Mouse (Mus musculus) intestine, embryonic 14.5 days (tissue): Measurements from ENCODE around the gene Siglece. TPM values are rescaled to one million over a fixed set of nuclear protein-coding genes. Genes with fewer than 3 reads are reported as not detected.
A peak's percentile ranks its signal among the peaks of the same experiment; 100 is the strongest.

Experiments
- ATAC-seq: fragments of 200-750 bp; cut with Nextera tagmentation; replicated peaks from 2 replicates; pipeline ENCODE4 v1.8.0; 2017; ENCODE audit warnings: low read depth, moderate number of reproducible peaks, moderate TSS enrichment, moderate library complexity; ENCODE audit not compliant: low FRiP score, low TSS enrichment
- DNase-seq: peaks from one replicate; pipeline ENCODE4 v3.0.0-alpha.2; 2018; ENCODE audit warnings: low spot score
- H3K27ac ChIP-seq: fragments of 300-500 bp; sonication (generic); 2 replicates; pipeline ENCODE4 v1.5.1; 2014; ENCODE audit warnings: low read depth, mild to moderate bottlenecking, control low read depth
- H3K27me3 ChIP-seq: fragments of 300-500 bp; sonication (generic); replicated peaks from 2 replicates; pipeline ENCODE4 v1.6.1; 2014; ENCODE audit warnings: low read length, control low read depth; ENCODE audit not compliant: control insufficient read depth, insufficient read depth
- H3K36me3 ChIP-seq: fragments of 300-500 bp; sonication (generic); 2 replicates; pipeline ENCODE4 v1.6.1; 2014; ENCODE audit warnings: low read length, control low read depth; ENCODE audit not compliant: control insufficient read depth, insufficient read depth
- H3K4me1 ChIP-seq: fragments of 300-500 bp; sonication (generic); replicated peaks from 2 replicates; pipeline ENCODE4 v1.6.1; 2014; ENCODE audit warnings: low read length, control low read depth, mixed read lengths; ENCODE audit not compliant: control insufficient read depth, insufficient read depth
- H3K4me2 ChIP-seq: fragments of 300-500 bp; sonication (generic); 2 replicates; pipeline ENCODE4 v1.6.1; 2014; ENCODE audit warnings: low read length
- H3K4me3 ChIP-seq: fragments of 300-500 bp; sonication (generic); 2 replicates; pipeline ENCODE4 v1.5.1; 2014; ENCODE audit warnings: low read depth, low read length, control low read depth, mixed read lengths
- H3K9ac ChIP-seq: fragments of 300-500 bp; sonication (generic); 2 replicates; pipeline ENCODE4 v1.6.1; 2014; ENCODE audit warnings: mild to moderate bottlenecking, low read length
- H3K9me3 ChIP-seq: fragments of 300-500 bp; sonication (generic); 2 replicates; pipeline ENCODE4 v1.6.1; 2016; ENCODE audit warnings: low read length, control low read depth; ENCODE audit not compliant: control insufficient read depth
- WGBS: fragments of 180-500 bp; shearing (Covaris S2); extraction: QIAGEN DNeasy Blood & Tissue Kit; methylation state at CpG from one replicate; pipeline ENCODE4 v1.1.7; 2014; 5-methylcytosine and 5-hydroxymethylcytosine counted together
- polyA plus RNA-seq: library from polyadenylated mRNA; unstranded; fragments of >200 nt; fragmentation: Nextera tagmentation; extraction: Ambion mirVana; gene quantifications from 2 replicates; pipeline ENCODE4 v1.2.1, GENCODE M21; 2014

The Siglece gene
- polyA plus RNA-seq, 1 experiment from 2014 or later = 1.7 TPM

DNA sequence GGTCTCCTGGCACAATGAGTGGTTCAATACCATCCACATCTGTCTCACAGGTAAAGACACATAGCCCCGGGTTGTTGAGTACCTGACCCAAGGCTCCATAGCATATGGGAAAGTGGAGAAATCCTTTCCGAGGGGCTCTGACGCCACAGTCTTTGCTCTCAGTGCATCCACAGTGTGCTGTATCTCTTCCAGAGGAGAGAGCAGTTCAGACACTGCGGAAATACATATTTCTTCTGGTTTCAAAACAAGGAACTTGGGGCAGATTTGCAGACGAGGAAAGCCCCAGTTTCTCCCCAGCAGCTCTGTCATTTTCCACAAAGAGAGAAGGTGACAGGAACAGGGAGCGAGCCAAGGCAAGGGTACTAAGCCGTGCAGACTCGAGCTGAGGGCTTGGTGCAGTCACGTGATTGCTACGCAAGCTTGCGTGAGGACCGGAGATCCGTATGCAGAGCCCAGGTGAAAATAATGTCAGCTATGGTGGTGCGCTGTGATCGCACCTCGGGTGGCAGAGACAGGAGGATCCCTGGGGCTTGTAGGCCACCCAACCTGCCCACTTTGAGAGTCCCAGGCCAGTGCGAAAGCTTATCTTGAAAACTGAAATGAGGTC lies 16.8 kb downstream of the Siglece start:
- Histone ChIP-seq H3K27me3 (no peaks in the 10 kb centered on the region), H3K9me3 (no peaks in the 10 kb centered on the region), H3K36me3 (no peaks in the 10 kb centered on the region), H3K9ac (no peak overlapping the region), H3K4me3 (no peak overlapping the region), H3K4me2 (no peak overlapping the region), H3K4me1 (no peaks in the 10 kb centered on the region), H3K27ac (no peak overlapping the region)
- DNase-seq = no peak
- 80% methylated on average over 17 of the region's 17 CpGs for WGBS
- no peak for ATAC-seq

GRCm38 (mm10) chr7:43642587-43642986 lies 17.4 kb downstream of the Siglece start:
- H3K4me1 ChIP-seq = no peaks in the 10 kb centered on the region
- no peaks in the 10 kb centered on the region for H3K36me3 ChIP-seq
- H3K4me3 ChIP-seq = no peak overlapping the region
- H3K9ac ChIP-seq = no peak overlapping the region
- ATAC-seq = no peak
- H3K27me3 ChIP-seq = no peaks in the 10 kb centered on the region
- H3K4me2 ChIP-seq = no peak overlapping the region
- no peak for DNase-seq
- H3K27ac ChIP-seq = no peak overlapping the region
- no peaks in the 10 kb centered on the region for H3K9me3 ChIP-seq
- 76% methylated on average over 5 of the region's 5 CpGs for WGBS

GRCm38 (mm10) chr7:43637118-43637517 lies 22.8 kb downstream of the Siglece start:
- DNase-seq = no peak
- Histone ChIP-seq H3K27me3 (no peaks in the 10 kb centered on the region), H3K4me3 (no peak overlapping the region), H3K27ac (no peak overlapping the region), H3K9ac (no peak overlapping the region), H3K9me3 (no peaks in the 10 kb centered on the region), H3K36me3 (no peaks in the 10 kb centered on the region), H3K4me2 (no peak overlapping the region), H3K4me1 (no peaks in the 10 kb centered on the region)
- 74% methylated on average over 1 of the region's 1 CpGs for WGBS
- no peak for ATAC-seq

- Histone ChIP-seq H3K9me3 (no peaks in the 10 kb centered on the region), H3K9ac (no peak overlapping the region), H3K4me1 (no peaks in the 10 kb centered on the region), H3K27me3 (no peaks in the 10 kb centered on the region), H3K27ac (no peak overlapping the region), H3K4me2 (no peak overlapping the region), H3K36me3 (no peaks in the 10 kb centered on the region), H3K4me3 (no peak overlapping the region)
- DNase-seq (no peak), ATAC-seq (no peak)
- 74% methylated on average over 2 of the region's 2 CpGs for WGBS
These were observed 23.8 kb downstream of the Siglece start for GRCm38 (mm10) chr7:43636194-43636593.

DNA sequence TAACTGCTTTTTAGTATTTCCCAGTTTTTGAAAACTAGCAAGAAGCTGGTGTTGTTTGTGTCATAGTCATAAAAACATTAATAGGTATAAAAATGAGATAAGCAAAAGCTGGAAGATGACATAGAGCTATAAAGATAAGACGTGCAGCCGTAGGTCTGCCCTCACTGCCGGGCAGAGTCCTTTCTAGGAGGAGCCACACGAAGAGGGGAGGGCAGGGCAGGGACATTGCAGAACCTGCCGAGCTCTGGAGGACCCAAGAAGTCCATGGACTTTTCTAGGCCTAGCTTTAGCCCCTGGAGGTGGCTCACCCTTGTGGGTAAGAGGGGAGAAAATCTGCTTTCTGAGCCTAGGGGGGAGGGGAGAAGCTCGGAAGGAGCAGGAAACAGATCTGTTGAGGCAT lies 25.5 kb downstream of the Siglece start, which contains the start of gene Ceacam18:
Ceacam18 (plus strand) TSS at position 208 of the 400 bp plus-strand sequence.
- Histone ChIP-seq H3K4me3 (no peak within 1 kb of the TSS), H3K9me3 (no peaks in the 10 kb centered on the region), H3K9ac (no peak within 1 kb of the TSS), H3K4me2 (no peak within 1 kb of the TSS), H3K36me3 (no peaks in the 10 kb centered on the region), H3K4me1 (no peaks in the 10 kb centered on the region), H3K27ac (no peak within 1 kb of the TSS), H3K27me3 (no peaks in the 10 kb centered on the region)
- DNase-seq = no peak
- peak; percentile 92 for ATAC-seq
- 52% methylated on average over 6 of the region's 6 CpGs for WGBS

DNA sequence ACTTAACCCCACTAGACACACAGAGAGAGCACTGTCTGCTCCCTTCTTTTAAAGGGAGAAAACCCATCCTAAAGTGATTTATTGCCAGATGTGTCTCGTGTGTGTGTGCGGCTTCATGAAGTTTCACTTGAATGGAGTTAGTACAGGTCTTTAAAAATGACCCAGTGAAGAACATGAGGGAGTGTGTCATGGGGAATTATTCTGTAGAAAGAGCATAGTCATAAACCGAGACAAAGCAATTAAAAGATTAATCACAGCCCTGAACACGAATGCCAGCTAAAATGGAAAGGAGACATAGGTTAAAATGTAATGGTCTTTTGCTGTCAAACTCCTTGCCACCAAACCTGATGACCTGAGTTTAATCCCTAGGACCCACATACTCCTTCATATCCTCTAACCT lies 26.0 kb downstream of the Siglece start:
- Histone ChIP-seq H3K9ac (no peak overlapping the region), H3K27ac (no peak overlapping the region), H3K4me3 (no peak overlapping the region), H3K36me3 (no peaks in the 10 kb centered on the region), H3K27me3 (no peaks in the 10 kb centered on the region), H3K9me3 (no peaks in the 10 kb centered on the region), H3K4me1 (no peaks in the 10 kb centered on the region), H3K4me2 (no peak overlapping the region)
- no peak for DNase-seq
- 55% methylated on average over 4 of the region's 4 CpGs for WGBS
- ATAC-seq = peak; percentile 20; the same call in 1 of the 2 replicates

DNA sequence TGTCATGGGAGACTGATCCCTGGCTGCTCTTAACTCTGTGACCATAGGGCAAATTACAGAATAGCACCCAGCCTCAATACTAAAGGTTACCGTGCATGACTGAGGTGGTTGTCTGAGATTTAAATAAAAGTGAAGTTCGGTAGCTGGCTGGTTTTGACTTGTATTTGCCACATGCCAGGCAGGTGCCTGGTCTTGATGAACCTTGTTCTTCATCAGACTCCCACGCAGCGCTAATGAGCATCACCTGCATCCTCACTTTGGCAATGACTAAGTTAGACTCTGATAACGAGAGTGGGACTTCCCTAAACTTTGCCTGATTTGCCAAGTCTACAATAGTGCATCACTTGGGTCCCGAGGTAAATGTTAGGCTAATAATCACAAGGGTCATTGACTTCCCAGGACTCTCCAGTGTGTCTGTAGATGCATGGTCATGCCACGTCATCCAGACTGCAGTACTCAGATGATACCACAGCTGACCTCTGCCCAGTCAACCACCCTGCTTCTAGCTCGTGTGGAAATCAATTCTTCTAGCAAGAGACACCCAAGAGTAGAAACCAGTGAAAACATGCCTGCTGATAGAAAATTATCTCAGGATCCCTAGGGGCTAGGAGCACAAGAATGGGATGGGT lies 34.1 kb downstream of the Siglece start:
- H3K36me3 ChIP-seq = no peaks in the 10 kb centered on the region
- no peak overlapping the region for H3K4me3 ChIP-seq
- no peaks in the 10 kb centered on the region for H3K9me3 ChIP-seq
- 81% methylated on average over 8 of the region's 8 CpGs for WGBS
- ATAC-seq (no peak), DNase-seq (no peak)
- no peak overlapping the region for H3K9ac ChIP-seq
- H3K27me3 ChIP-seq = no peaks in the 10 kb centered on the region
- no peak overlapping the region for H3K27ac ChIP-seq
- no peak overlapping the region for H3K4me2 ChIP-seq
- H3K4me1 ChIP-seq = no peaks in the 10 kb centered on the region

GRCm38 (mm10) chr7:43625065-43625464 lies 34.9 kb downstream of the Siglece start:
- Histone ChIP-seq H3K9ac (no peak overlapping the region), H3K9me3 (no peaks in the 10 kb centered on the region), H3K27ac (no peak overlapping the region), H3K4me3 (no peak overlapping the region), H3K27me3 (no peaks in the 10 kb centered on the region), H3K4me1 (no peaks in the 10 kb centered on the region), H3K36me3 (no peaks in the 10 kb centered on the region), H3K4me2 (no peak overlapping the region)
- 67% methylated on average over 3 of the region's 3 CpGs for WGBS
- ATAC-seq (no peak), DNase-seq (no peak)

- WGBS = 17% methylated on average over 10 of the region's 10 CpGs
These were observed 36.1 kb downstream of the Siglece start for GRCm38 (mm10) chr7:43623819-43624218.

More at GRCm38 (mm10) chr7:43623819-43624218, 36.1 kb downstream of the Siglece start:
- DNase-seq (no peak), ATAC-seq (no peak)
- H3K9ac ChIP-seq = no peak overlapping the region
- no peaks in the 10 kb centered on the region for H3K9me3 ChIP-seq
- no peaks in the 10 kb centered on the region for H3K27me3 ChIP-seq
- no peak overlapping the region for H3K27ac ChIP-seq
- no peak overlapping the region for H3K4me2 ChIP-seq
- H3K36me3 ChIP-seq = no peaks in the 10 kb centered on the region
- no peak overlapping the region for H3K4me3 ChIP-seq
- no peaks in the 10 kb centered on the region for H3K4me1 ChIP-seq
